Comparison of ENCODE assay signal across 7 mouse cellular contexts in the genomic region with DNA sequence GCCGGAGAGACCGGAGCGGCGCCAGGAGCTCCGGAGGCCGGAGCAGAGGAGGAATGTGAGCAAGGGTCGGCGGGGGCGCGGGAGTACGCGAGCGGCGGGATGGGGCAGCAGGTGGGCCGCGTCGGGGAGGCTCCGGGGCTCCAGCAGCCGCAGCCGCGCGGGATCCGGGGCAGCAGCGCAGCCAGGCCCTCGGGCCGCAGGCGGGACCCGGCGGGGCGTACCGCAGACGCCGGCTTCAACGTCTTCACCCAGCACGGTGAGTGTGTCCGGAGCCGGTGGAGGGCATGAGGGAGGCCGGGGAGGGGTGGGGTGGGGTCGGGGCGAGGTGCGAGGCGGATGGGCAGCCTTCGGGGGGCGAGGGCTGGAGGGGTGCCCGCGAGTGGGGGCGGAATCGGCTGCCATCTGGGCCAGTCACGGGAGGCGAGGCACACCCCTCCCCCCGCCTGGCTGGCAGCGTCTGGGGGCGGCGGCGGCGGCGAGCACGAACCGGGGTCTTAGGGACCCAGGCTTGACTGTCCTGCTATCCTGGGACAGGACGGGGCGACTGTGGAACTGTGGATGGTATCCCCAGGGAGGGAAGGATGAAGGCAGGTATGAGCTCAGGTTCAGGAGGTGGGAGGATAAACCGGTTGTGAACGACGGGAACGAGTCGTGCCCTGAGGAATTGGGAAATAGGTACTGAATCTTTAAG. TPM values are rescaled to one million over a fixed set of nuclear protein-coding genes. Genes with fewer than 3 reads are reported as not detected.
DNase-seq lines count a peak whose midpoint lies in the region; ATAC-seq and TF ChIP-seq lines count a peak whose summit lies in the region.

No protein-coding gene starts in this region.

- WGBS in small intestine, adult 2 months: 1% methylated on average over 56 of the region's 66 CpGs

- H3K4me1 ChIP-seq in small intestine, adult 2 months (ENCODE audit: control insufficient read depth, insufficient read depth, insufficient read length, low read length): peaks cover 3% of the 10 kb centered on the region; the same call in 1 of the 2 replicates

- intact Hi-C loops in gastrocnemius, adult 2 months (cut with DNase I): loop anchor here (2.0 to 5.0 kb wide), 2 partner anchors 54 to 158 kb away; a partner anchor contains a TSS
- intact Hi-C loops in left cerebral cortex, postnatal 25 days (cut with DNase I): loop anchor here (2.0 to 5.0 kb wide), 3 partner anchors 58 to 518 kb away; no protein-coding TSS in a partner anchor

- peak overlapping the region; percentile 97 for H3K27ac ChIP-seq in gastrocnemius, adult 2 months
- no peak overlapping the region for H3K27ac ChIP-seq in small intestine, adult 2 months (ENCODE audit: insufficient read depth, low read depth, low read length)

- TF ChIP-seq CTCF in gastrocnemius, adult 2 months (IDR thresholded peaks at IDR 0.05): no peak
- no peak for TF ChIP-seq CTCF in small intestine, adult 2 months (IDR thresholded peaks at IDR 0.05; ENCODE audit: extremely low read depth, insufficient read length, insufficient replicate concordance, low read depth, low read length)

- H3K27me3 ChIP-seq in small intestine, adult 2 months (ENCODE audit: control insufficient read depth, insufficient read depth, low read length): no peaks in the 10 kb centered on the region

- peak; percentile 33 for DNase-seq in adipocyte (ENCODE audit: low spot score)
- peak; percentile 58 to 70 for DNase-seq in cerebellum, postnatal 4 days (ENCODE audit: low spot score in 2 of 2)
- peak; percentile 66 for DNase-seq in gastrocnemius, adult 2 months
- peak; percentile 43 to 55 for DNase-seq in left cerebral cortex, postnatal 25 days (ENCODE audit: low spot score in 2 of 2)

- TF ChIP-seq POLR2A in small intestine, adult 2 months (IDR thresholded peaks at IDR 0.05; ENCODE audit: low read depth, low read length): no peak

- ATAC-seq in inflammation-experienced regulatory T-cells, adult 6 months: peak; percentile 15
- peak; percentile 29 for ATAC-seq in megakaryocyte-erythroid progenitor cell, adult 5-6 weeks (replicated peaks; ENCODE audit: low FRiP score, low TSS enrichment, poor library complexity, severe bottlenecking)

- no peaks in the 10 kb centered on the region for H3K36me3 ChIP-seq in small intestine, adult 2 months (ENCODE audit: control insufficient read depth, insufficient read depth, low read length)

- peak overlapping the region; percentile 99 for H3K4me3 ChIP-seq in gastrocnemius, adult 2 months
- H3K4me3 ChIP-seq in small intestine, adult 2 months (ENCODE audit: low read depth, low read length): peak overlapping the region; percentile 93

RNA-seq across cellular contexts. Expression of a gene that starts 0.5 kb away (rescaled TPM):
- total RNA-seq in gastrocnemius, adult 2 months (2021): 10 to 100 TPM; 21.2 to 26.1 TPM
- 1 to 10 TPM; 2.8 to 6.1 (median 4.6) TPM for polyA plus RNA-seq in inflammation-experienced regulatory T-cells, adult 6 months (2017; shearing (Covaris generic))
- total RNA-seq in left cerebral cortex, postnatal 25 days (2021): 10 to 100 TPM; 58.9 to 67.1 TPM
- total RNA-seq in megakaryocyte-erythroid progenitor cell, adult 5-6 weeks (2014; fragmentation: Nextera tagmentation): 14.2 and 14.6 TPM in 2 replicates
- total RNA-seq in megakaryocyte-erythroid progenitor cell, adult 5-6 weeks (2017): 15.2 and 18.5 TPM in 2 replicates
- polyA plus RNA-seq in small intestine, adult 2 months (2012; rRNA removed): 3.7 and 4.3 TPM in 2 replicates

RNA-seq across cellular contexts. Expression of a gene that starts 35.3 kb away (rescaled TPM):
- total RNA-seq in gastrocnemius, adult 2 months (2021): 10 to 100 TPM; 42.9 to 49.5 TPM
- polyA plus RNA-seq in inflammation-experienced regulatory T-cells, adult 6 months (2017; shearing (Covaris generic)): 1 to 10 TPM in 2 of 3 experiments, under 1 TPM in 1; 0.90 to 8.2 (median 7.2) TPM
- total RNA-seq in left cerebral cortex, postnatal 25 days (2021): 10 to 100 TPM; 46.8 to 46.9 TPM
- total RNA-seq in megakaryocyte-erythroid progenitor cell, adult 5-6 weeks (2014; fragmentation: Nextera tagmentation): 3.8 and 7.9 TPM in 2 replicates
- 17.0 and 19.5 TPM in 2 replicates for total RNA-seq in megakaryocyte-erythroid progenitor cell, adult 5-6 weeks (2017)
- polyA plus RNA-seq in small intestine, adult 2 months (2012; rRNA removed): 10.3 and 27.8 TPM in 2 replicates
